Mouse (Mus musculus): ENCODE data around the gene Clcn5. TPM values are rescaled to one million over a fixed set of nuclear protein-coding genes. Genes with fewer than 3 reads are reported as not detected.

Gene Clcn5
- polyA plus RNA-seq, 1 experiment = 9.3 TPM

DNA sequence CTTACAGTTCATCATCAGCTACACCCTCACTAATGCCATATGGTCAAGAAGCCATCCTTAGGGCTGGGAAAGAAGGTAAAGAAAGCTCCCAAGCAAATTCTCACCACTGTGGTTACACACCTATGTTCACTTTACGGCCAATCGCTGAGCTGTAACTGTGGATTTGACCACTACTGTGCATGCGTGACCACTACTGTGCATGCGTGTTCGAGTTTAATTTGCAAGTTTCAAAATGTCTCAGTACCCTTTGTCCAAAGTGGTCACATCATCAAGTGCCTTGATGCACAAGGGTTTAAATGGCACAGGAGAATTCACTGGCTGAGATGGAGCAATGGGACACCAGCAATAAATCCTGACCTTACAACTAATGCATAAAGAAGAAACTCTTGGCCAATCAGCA is 58.0 kb downstream of the Clcn5 start:
- DNase-seq = no peak
- Histone ChIP-seq H3K4me1 (ENCODE audit: control insufficient read depth, insufficient read depth, low read length) (no peaks in the 10 kb centered on the region), H3K4me3 (replicated peaks; ENCODE audit: insufficient read depth, low read depth, low read length) (no peak overlapping the region), H3K27me3 (ENCODE audit: control insufficient read depth, insufficient read depth, low read length) (no peaks in the 10 kb centered on the region), H3K27ac (ENCODE audit: insufficient read depth, low read length) (no peak overlapping the region)
- TF ChIP-seq CTCF (IDR thresholded peaks at IDR 0.05; ENCODE audit: borderline replicate concordance, insufficient read depth, low read depth, low read length) (no peak), POLR2A (IDR thresholded peaks at IDR 0.05; ENCODE audit: borderline replicate concordance, insufficient read depth, low read length) (no peak)
- WGBS = 98% methylated on average over 5 of the region's 5 CpGs

DNA sequence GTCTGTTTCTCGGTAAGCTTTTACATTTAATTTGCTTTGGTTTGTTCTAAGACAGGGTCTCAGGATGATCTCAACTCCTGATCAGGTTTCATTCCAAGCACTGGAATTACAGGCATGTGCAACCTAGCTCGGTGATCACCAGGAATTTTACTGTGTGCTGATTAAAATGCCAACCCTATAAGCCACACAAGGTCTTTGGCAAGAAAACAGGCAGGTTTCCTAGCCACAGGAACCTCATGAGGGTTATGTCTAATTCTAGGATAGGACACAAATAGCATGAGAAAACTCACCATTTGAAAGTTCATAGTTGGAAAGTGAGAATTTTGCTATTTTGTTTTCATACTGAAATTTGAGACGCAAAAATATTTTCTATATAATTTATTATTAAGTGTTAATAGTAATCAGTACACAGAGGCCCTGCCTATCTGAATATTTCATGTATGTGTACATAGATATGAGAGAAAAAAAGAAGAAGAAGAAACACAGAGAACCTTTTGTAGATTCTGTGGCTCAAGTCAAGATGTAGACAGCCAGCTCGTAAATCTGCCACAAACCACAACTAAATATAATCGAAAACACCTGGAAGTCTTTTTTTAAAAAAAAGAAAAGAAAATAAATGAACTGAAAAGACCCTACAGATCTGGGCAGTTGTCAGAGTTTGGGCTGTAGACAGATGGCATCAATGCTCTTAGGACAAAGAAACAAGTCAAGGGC is 58.6 kb downstream of the Clcn5 start:
- TF ChIP-seq CTCF (IDR thresholded peaks at IDR 0.05; ENCODE audit: borderline replicate concordance, insufficient read depth, low read depth, low read length) (no peak), POLR2A (IDR thresholded peaks at IDR 0.05; ENCODE audit: borderline replicate concordance, insufficient read depth, low read length) (no peak)
- Histone ChIP-seq H3K27ac (ENCODE audit: insufficient read depth, low read length) (no peak overlapping the region), H3K4me1 (ENCODE audit: control insufficient read depth, insufficient read depth, low read length) (no peaks in the 10 kb centered on the region), H3K27me3 (ENCODE audit: control insufficient read depth, insufficient read depth, low read length) (no peaks in the 10 kb centered on the region), H3K4me3 (replicated peaks; ENCODE audit: insufficient read depth, low read depth, low read length) (no peak overlapping the region)
- DNase-seq = no peak
- 70% methylated on average over 5 of the region's 5 CpGs for WGBS

GRCm38 (mm10) chrX:7259718-7260117 is 59.4 kb downstream of the Clcn5 start:
- Histone ChIP-seq H3K4me1 (ENCODE audit: control insufficient read depth, insufficient read depth, low read length) (no peaks in the 10 kb centered on the region), H3K27me3 (ENCODE audit: control insufficient read depth, insufficient read depth, low read length) (no peaks in the 10 kb centered on the region), H3K4me3 (replicated peaks; ENCODE audit: insufficient read depth, low read depth, low read length) (no peak overlapping the region), H3K27ac (ENCODE audit: insufficient read depth, low read length) (no peak overlapping the region)
- WGBS = 93% methylated on average over 3 of the region's 3 CpGs
- no peak for DNase-seq
- no peak for TF ChIP-seq CTCF (IDR thresholded peaks at IDR 0.05; ENCODE audit: borderline replicate concordance, insufficient read depth, low read depth, low read length)
- no peak for TF ChIP-seq POLR2A (IDR thresholded peaks at IDR 0.05; ENCODE audit: borderline replicate concordance, insufficient read depth, low read length)

DNA sequence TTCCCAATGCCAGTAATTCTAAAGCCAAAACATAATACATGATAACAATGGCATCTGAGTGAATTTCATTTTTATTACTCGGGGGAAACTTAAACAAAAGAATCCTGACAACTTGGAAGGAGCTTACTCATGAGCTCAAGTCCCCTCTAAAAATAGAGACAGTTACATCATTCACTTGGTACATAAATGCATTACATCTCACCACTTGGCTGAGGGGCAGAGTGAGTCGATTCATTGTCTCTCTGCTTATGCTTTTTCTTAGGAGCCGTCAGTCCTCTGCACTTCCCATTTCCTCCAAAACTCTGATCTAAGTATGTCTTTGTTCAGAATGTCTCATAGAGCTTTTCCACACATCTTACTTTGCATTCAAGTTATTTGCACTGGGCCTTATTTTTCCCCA is 63.1 kb downstream of the Clcn5 start:
- TF ChIP-seq POLR2A (IDR thresholded peaks at IDR 0.05; ENCODE audit: borderline replicate concordance, insufficient read depth, low read length) (no peak), CTCF (IDR thresholded peaks at IDR 0.05; ENCODE audit: borderline replicate concordance, insufficient read depth, low read depth, low read length) (no peak)
- Histone ChIP-seq H3K27ac (ENCODE audit: insufficient read depth, low read length) (no peak overlapping the region), H3K4me1 (ENCODE audit: control insufficient read depth, insufficient read depth, low read length) (no peaks in the 10 kb centered on the region), H3K27me3 (ENCODE audit: control insufficient read depth, insufficient read depth, low read length) (no peaks in the 10 kb centered on the region), H3K4me3 (replicated peaks; ENCODE audit: insufficient read depth, low read depth, low read length) (no peak overlapping the region)
- WGBS = 71% methylated on average over 3 of the region's 3 CpGs
- no peak for DNase-seq

- no peaks in the 10 kb centered on the region for H3K4me1 ChIP-seq (ENCODE audit: control insufficient read depth, insufficient read depth, low read length)
- WGBS = 81% methylated on average over 5 of the region's 5 CpGs
- TF ChIP-seq CTCF (IDR thresholded peaks at IDR 0.05; ENCODE audit: borderline replicate concordance, insufficient read depth, low read depth, low read length) (no peak), POLR2A (IDR thresholded peaks at IDR 0.05; ENCODE audit: borderline replicate concordance, insufficient read depth, low read length) (no peak)
These were observed 115.1 kb downstream of the Clcn5 start for GRCm38 (mm10) chrX:7204099-7204498.

GRCm38 (mm10) chrX:7203535-7203934 is 115.6 kb downstream of the Clcn5 start:
- Histone ChIP-seq H3K4me3 (replicated peaks; ENCODE audit: insufficient read depth, low read depth, low read length) (no peak overlapping the region), H3K4me1 (ENCODE audit: control insufficient read depth, insufficient read depth, low read length) (no peaks in the 10 kb centered on the region), H3K27me3 (ENCODE audit: control insufficient read depth, insufficient read depth, low read length) (no peaks in the 10 kb centered on the region), H3K27ac (ENCODE audit: insufficient read depth, low read length) (no peak overlapping the region)
- WGBS = 93% methylated on average over 3 of the region's 3 CpGs
- TF ChIP-seq POLR2A (IDR thresholded peaks at IDR 0.05; ENCODE audit: borderline replicate concordance, insufficient read depth, low read length) = no peak
- no peak for DNase-seq

More at GRCm38 (mm10) chrX:7204099-7204498, 115.1 kb downstream of the Clcn5 start:
- Histone ChIP-seq H3K27me3 (ENCODE audit: control insufficient read depth, insufficient read depth, low read length) (no peaks in the 10 kb centered on the region), H3K27ac (ENCODE audit: insufficient read depth, low read length) (no peak overlapping the region), H3K4me3 (replicated peaks; ENCODE audit: insufficient read depth, low read depth, low read length) (no peak overlapping the region)
- DNase-seq = no peak

GRCm38 (mm10) chrX:7197833-7198232 is 121.3 kb downstream of the Clcn5 start:
- Histone ChIP-seq H3K27me3 (ENCODE audit: control insufficient read depth, insufficient read depth, low read length) (no peaks in the 10 kb centered on the region), H3K4me1 (ENCODE audit: control insufficient read depth, insufficient read depth, low read length) (no peaks in the 10 kb centered on the region), H3K4me3 (replicated peaks; ENCODE audit: insufficient read depth, low read depth, low read length) (no peak overlapping the region), H3K27ac (ENCODE audit: insufficient read depth, low read length) (no peak overlapping the region)
- WGBS = 68% methylated on average over 1 of the region's 1 CpGs
- TF ChIP-seq POLR2A (IDR thresholded peaks at IDR 0.05; ENCODE audit: borderline replicate concordance, insufficient read depth, low read length) = no peak
- no peak for TF ChIP-seq CTCF (IDR thresholded peaks at IDR 0.05; ENCODE audit: borderline replicate concordance, insufficient read depth, low read depth, low read length)
- DNase-seq = no peak

GRCm38 (mm10) chrX:7190816-7191215 is 128.3 kb downstream of the Clcn5 start:
- no peak for DNase-seq

More at GRCm38 (mm10) chrX:7190816-7191215, 128.3 kb downstream of the Clcn5 start:
- no peak for TF ChIP-seq CTCF (IDR thresholded peaks at IDR 0.05; ENCODE audit: borderline replicate concordance, insufficient read depth, low read depth, low read length)
- no peak for TF ChIP-seq POLR2A (IDR thresholded peaks at IDR 0.05; ENCODE audit: borderline replicate concordance, insufficient read depth, low read length)
- 88% methylated on average over 4 of the region's 4 CpGs for WGBS
- no peaks in the 10 kb centered on the region; the same call in 1 of the 2 replicates for H3K4me1 ChIP-seq (ENCODE audit: control insufficient read depth, insufficient read depth, low read length)
- no peaks in the 10 kb centered on the region for H3K27me3 ChIP-seq (ENCODE audit: control insufficient read depth, insufficient read depth, low read length)
- H3K27ac ChIP-seq (ENCODE audit: insufficient read depth, low read length) = no peak overlapping the region
- H3K4me3 ChIP-seq (replicated peaks; ENCODE audit: insufficient read depth, low read depth, low read length) = no peak overlapping the region
